Mouse (Mus musculus) spleen, adult 2 months (tissue): ENCODE results near the gene Colgalt1.

Experiments
- CTCF ChIP-seq: fragments of 200-500 bp; IDR thresholded peaks from 2 replicates; pipeline ENCODE4 v1.5.1; 2011; ENCODE audit warnings: mild to moderate bottlenecking, inconsistent platforms; ENCODE audit not compliant: insufficient read depth, insufficient read length, insufficient replicate concordance; ENCODE audit errors: extremely low read depth
- POLR2A ChIP-seq: fragments of 200-500 bp; IDR thresholded peaks from 2 replicates; pipeline ENCODE4 v1.6.1; 2011; ENCODE audit warnings: low read depth, low read length, inconsistent platforms

DNA sequence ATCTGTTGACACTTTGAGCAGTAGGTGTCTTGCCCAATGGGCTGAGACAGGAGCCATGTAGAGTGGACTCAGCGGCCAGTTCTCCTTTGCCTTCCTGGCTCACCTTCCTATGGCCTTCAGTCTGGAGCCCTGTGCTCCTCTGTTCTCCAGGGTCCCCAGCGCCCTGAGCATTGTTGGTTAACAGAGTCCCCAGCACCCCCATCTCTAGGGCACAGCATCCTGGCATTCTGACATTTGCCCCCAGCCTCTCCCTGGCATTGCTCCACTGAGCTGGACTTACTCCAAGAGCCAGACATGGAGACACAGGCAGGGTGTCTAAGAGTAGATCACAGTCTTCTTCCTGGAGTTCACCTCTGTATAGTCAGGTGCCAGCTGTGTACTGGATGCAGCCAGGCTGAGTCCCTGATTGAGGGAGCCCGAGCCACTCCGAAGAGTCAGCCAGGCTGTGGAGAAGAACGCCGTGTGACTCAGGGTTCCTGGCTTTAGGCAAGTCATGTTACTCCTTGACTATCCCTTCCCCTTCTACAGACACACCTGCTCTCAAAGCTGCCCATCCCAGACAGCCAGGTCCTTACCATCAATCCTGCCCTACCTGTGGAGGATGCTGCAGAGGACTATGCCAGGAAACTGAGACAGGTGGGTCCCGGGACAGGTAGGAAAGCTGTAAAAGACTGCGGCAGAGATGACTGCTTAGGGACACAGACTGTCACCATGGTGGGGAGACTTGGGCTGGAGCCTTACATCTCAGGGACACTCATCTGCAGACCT, 17.1 kb upstream of the Colgalt1 start:
- TF ChIP-seq POLR2A: no peak
- no peak for TF ChIP-seq CTCF
